Mouse (Mus musculus) G1E (cell line): ENCODE measurements around the gene Tspan17. TPM values are rescaled to one million over a fixed set of nuclear protein-coding genes. Genes with fewer than 3 reads are reported as not detected.

Source experiments
- ATAC-seq: 2 replicates; pipeline ENCODE4 v1.8.0; 2016; ENCODE audit warnings: mild to moderate bottlenecking; ENCODE audit not compliant: insufficient number of reproducible peaks, poor library complexity, low FRiP score, severe bottlenecking; ENCODE audit errors: extremely low read depth
- DNase-seq: peaks from one replicate; pipeline ENCODE4 v3.0.0; 2012; ENCODE audit warnings: low spot score
- H3K27me3 ChIP-seq: 2 replicates; pipeline ENCODE4 v1.6.1; 2012; ENCODE audit warnings: mild to moderate bottlenecking, low read length, inconsistent platforms; ENCODE audit not compliant: insufficient read depth
- H3K36me3 ChIP-seq: replicated peaks from 2 replicates; pipeline ENCODE3; 2012; ENCODE audit warnings: mild to moderate bottlenecking, inconsistent platforms
- H3K4me1 ChIP-seq: 2 replicates; pipeline ENCODE4 v1.6.1; 2012; ENCODE audit warnings: low read depth, low read length, inconsistent platforms, mixed read lengths; ENCODE audit not compliant: insufficient read depth
- H3K4me3 ChIP-seq: 2 replicates; pipeline ENCODE4 v1.5.1; 2012; ENCODE audit warnings: low read depth, mild to moderate bottlenecking, inconsistent platforms, low read length, moderate library complexity, mixed read lengths
- H3K9me3 ChIP-seq: replicated peaks from 2 replicates; pipeline ENCODE4 v1.6.1; 2012; ENCODE audit warnings: inconsistent platforms
- CTCF ChIP-seq: IDR thresholded peaks from 2 replicates; pipeline ENCODE4 v1.5.1; 2012; ENCODE audit warnings: low read depth, low read length, inconsistent platforms, mixed read lengths
- GATA1 ChIP-seq: IDR thresholded peaks from 2 replicates; pipeline ENCODE4 v1.6.1; 2012; ENCODE audit warnings: borderline replicate concordance, low read length, inconsistent platforms, mixed read lengths
- GATA2 ChIP-seq: IDR thresholded peaks from 2 replicates; pipeline ENCODE4 v1.6.1; 2012; ENCODE audit warnings: low read depth, low read length, inconsistent platforms, borderline replicate concordance
- POLR2AphosphoS5 ChIP-seq: IDR thresholded peaks from 2 replicates; pipeline ENCODE4 v1.6.1; 2012; ENCODE audit warnings: low read depth, low read length, inconsistent platforms; ENCODE audit not compliant: insufficient replicate concordance
- TAL1 ChIP-seq: conservative IDR thresholded peaks from 2 replicates; pipeline ENCODE4 v1.6.1; 2012; ENCODE audit warnings: low read depth, low read length, inconsistent platforms, mixed read lengths
- polyA plus RNA-seq: library from polyadenylated mRNA; stranded (reverse); fragments of >175 nt; gene quantifications from 2 replicates; pipeline ENCODE4 v1.2.3, GENCODE M21; 2012
- total RNA-seq, 2 experiments: library from RNA; stranded (forward) in 1 of 2; stranded (reverse) in 1 of 2; fragments of 200-1000 nt in 1 of 2; fragments of >200 nt in 1 of 2; fragmentation: Nextera tagmentation in 1 of 2; gene quantifications; 2 replicates each; pipeline ENCODE4 v1.2.3; 2014 to 2017

The Tspan17 gene
- total and polyA plus RNA-seq, 3 experiments = 0.43 to 2.0 (median 1.7) TPM

DNA sequence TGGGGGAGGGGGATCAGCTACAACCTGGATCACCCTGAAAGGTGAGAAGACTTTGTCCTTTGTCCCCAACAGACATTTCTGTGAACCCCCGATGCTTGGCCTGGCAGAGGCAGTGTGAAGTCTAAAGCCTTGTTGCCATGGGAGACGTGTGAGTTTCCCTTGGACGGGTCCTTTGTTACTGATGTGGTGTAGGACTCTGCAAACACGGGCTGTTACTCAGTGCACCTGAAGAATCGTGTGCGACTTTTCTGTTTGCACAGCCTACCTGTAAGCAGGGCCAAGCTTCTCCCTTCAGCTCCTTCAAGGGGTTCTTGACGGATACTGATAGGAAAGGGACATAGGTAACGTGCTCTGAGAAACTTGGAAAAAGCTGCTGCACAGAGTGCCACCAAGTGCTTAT is 55.4 kb downstream of the Tspan17 start:
- Histone ChIP-seq H3K4me1 (no peaks in the 10 kb centered on the region), H3K27me3 (no peaks in the 10 kb centered on the region), H3K9me3 (no peaks in the 10 kb centered on the region), H3K36me3 (no peaks in the 10 kb centered on the region), H3K4me3 (no peak overlapping the region)
- ATAC-seq = no peak
- TF ChIP-seq TAL1 (no peak), GATA1 (no peak), POLR2AphosphoS5 (no peak), CTCF (no peak), GATA2 (no peak)
- no peak for DNase-seq

Other genes starting within 250 kb of the Tspan17 start
- 59.2 and 61.9 TPM in 2 replicates for gene 4833439L19Rik, start 223.9 kb upstream of the Tspan17 start, total RNA-seq (2014; fragmentation: Nextera tagmentation)
- gene 4833439L19Rik, start 223.9 kb upstream of the Tspan17 start, total RNA-seq (2017) = 37.3 and 40.4 TPM in 2 replicates
- 32.8 and 36.9 TPM in 2 replicates for gene 4833439L19Rik, start 223.9 kb upstream of the Tspan17 start, polyA plus RNA-seq
- 20.8 and 21.4 TPM in 2 replicates for gene Arl10, start 214.4 kb upstream of the Tspan17 start, total RNA-seq (2014; fragmentation: Nextera tagmentation)
- 13.9 and 14.3 TPM in 2 replicates for gene Arl10, start 214.4 kb upstream of the Tspan17 start, total RNA-seq (2017)
- 11.8 and 13.8 TPM in 2 replicates for gene Arl10, start 214.4 kb upstream of the Tspan17 start, polyA plus RNA-seq
- gene Nop16, start 199.3 kb upstream of the Tspan17 start, total RNA-seq (2014; fragmentation: Nextera tagmentation) = 64.7 and 76.0 TPM in 2 replicates
- 59.4 and 65.7 TPM in 2 replicates for gene Nop16, start 199.3 kb upstream of the Tspan17 start, total RNA-seq (2017)
- 63.8 and 65.1 TPM in 2 replicates for gene Nop16, start 199.3 kb upstream of the Tspan17 start, polyA plus RNA-seq
- gene Higd2a, start 199.2 kb upstream of the Tspan17 start, total RNA-seq (2014; fragmentation: Nextera tagmentation) = 74.0 and 79.3 TPM in 2 replicates
- 65.2 and 67.7 TPM in 2 replicates for gene Higd2a, start 199.2 kb upstream of the Tspan17 start, total RNA-seq (2017)
- 26.4 and 84.5 TPM in 2 replicates for gene Higd2a, start 199.2 kb upstream of the Tspan17 start, polyA plus RNA-seq
- 8.7 and 9.2 TPM in 2 replicates for gene Cltb, start 178.0 kb upstream of the Tspan17 start, total RNA-seq (2014; fragmentation: Nextera tagmentation)
- gene Cltb, start 178.0 kb upstream of the Tspan17 start, total RNA-seq (2017) = 29.6 and 33.6 TPM in 2 replicates
- gene Cltb, start 178.0 kb upstream of the Tspan17 start, polyA plus RNA-seq = 49.8 TPM in 2 replicates
- gene Faf2, start 167.6 kb upstream of the Tspan17 start, total RNA-seq (2014; fragmentation: Nextera tagmentation) = 80.9 and 87.6 TPM in 2 replicates
- gene Faf2, start 167.6 kb upstream of the Tspan17 start, total RNA-seq (2017) = 35.9 and 47.9 TPM in 2 replicates
- gene Faf2, start 167.6 kb upstream of the Tspan17 start, polyA plus RNA-seq = 12.9 and 14.5 TPM in 2 replicates
- gene Rnf44, start 95.5 kb upstream of the Tspan17 start, total RNA-seq (2014; fragmentation: Nextera tagmentation) = 81.9 and 86.2 TPM in 2 replicates
- gene Rnf44, start 95.5 kb upstream of the Tspan17 start, total RNA-seq (2017) = 12.3 and 13.5 TPM in 2 replicates
- gene Rnf44, start 95.5 kb upstream of the Tspan17 start, polyA plus RNA-seq = 304 and 332 TPM in 2 replicates
- gene Cdhr2, start 87.9 kb upstream of the Tspan17 start, total RNA-seq (2014; fragmentation: Nextera tagmentation) = not detected in 2 replicates
- not detected in 2 replicates for gene Cdhr2, start 87.9 kb upstream of the Tspan17 start, total RNA-seq (2017)
- not detected in 2 replicates for gene Cdhr2, start 87.9 kb upstream of the Tspan17 start, polyA plus RNA-seq
- gene Gprin1, start 39.5 kb upstream of the Tspan17 start, total RNA-seq (2014; fragmentation: Nextera tagmentation) = not detected in 2 replicates
- gene Gprin1, start 39.5 kb upstream of the Tspan17 start, total RNA-seq (2017) = 0.05 and 0.06 TPM in 2 replicates
- gene Gprin1, start 39.5 kb upstream of the Tspan17 start, polyA plus RNA-seq = not detected in 2 replicates
- gene Sncb, start 22.8 kb upstream of the Tspan17 start, total RNA-seq (2014; fragmentation: Nextera tagmentation) = not detected in 2 replicates
- gene Sncb, start 22.8 kb upstream of the Tspan17 start, total RNA-seq (2017) = not detected in 2 replicates
- not detected in 2 replicates for gene Sncb, start 22.8 kb upstream of the Tspan17 start, polyA plus RNA-seq
- not detected in 2 replicates for gene Eif4e1b, start 5.4 kb upstream of the Tspan17 start, total RNA-seq (2014; fragmentation: Nextera tagmentation)
- gene Eif4e1b, start 5.4 kb upstream of the Tspan17 start, total RNA-seq (2017) = 0.05 TPM in 1 of 2 replicates, not detected in the other
- not detected in 2 replicates for gene Eif4e1b, start 5.4 kb upstream of the Tspan17 start, polyA plus RNA-seq
- gene Unc5a, start 160.0 kb downstream of the Tspan17 start, total RNA-seq (2014; fragmentation: Nextera tagmentation) = not detected in 2 replicates
- 0.06 TPM in 1 of 2 replicates, not detected in the other for gene Unc5a, start 160.0 kb downstream of the Tspan17 start, total RNA-seq (2017)
- 0.02 TPM in 1 of 2 replicates, not detected in the other for gene Unc5a, start 160.0 kb downstream of the Tspan17 start, polyA plus RNA-seq
- not detected in 2 replicates for gene Hk3, start 232.0 kb downstream of the Tspan17 start, total RNA-seq (2014; fragmentation: Nextera tagmentation)
- 0.11 and 0.23 TPM in 2 replicates for gene Hk3, start 232.0 kb downstream of the Tspan17 start, total RNA-seq (2017)
- 0.02 and 0.06 TPM in 2 replicates for gene Hk3, start 232.0 kb downstream of the Tspan17 start, polyA plus RNA-seq